Mouse (Mus musculus): Measurements from ENCODE around the gene Abca4.

GRCm38 (mm10) chr3:122205753-122206152 lies 161.5 kb downstream of the Abca4 start:
- no peak for TF ChIP-seq EP300 (optimal IDR thresholded peaks at IDR 0.05)
- TF ChIP-seq CTCF (IDR thresholded peaks at IDR 0.05; ENCODE audit: low read depth): no peak
